Mouse (Mus musculus): ENCODE results near the gene Tlr8.
A peak's percentile ranks its signal among the peaks of the same experiment; 100 is the strongest.
"Not testable (repeated sequence)": the region's sequence is repeated elsewhere in the genome, so short reads cannot be mapped to it uniquely, and the experiment has no call there.

Gene Tlr8

DNA sequence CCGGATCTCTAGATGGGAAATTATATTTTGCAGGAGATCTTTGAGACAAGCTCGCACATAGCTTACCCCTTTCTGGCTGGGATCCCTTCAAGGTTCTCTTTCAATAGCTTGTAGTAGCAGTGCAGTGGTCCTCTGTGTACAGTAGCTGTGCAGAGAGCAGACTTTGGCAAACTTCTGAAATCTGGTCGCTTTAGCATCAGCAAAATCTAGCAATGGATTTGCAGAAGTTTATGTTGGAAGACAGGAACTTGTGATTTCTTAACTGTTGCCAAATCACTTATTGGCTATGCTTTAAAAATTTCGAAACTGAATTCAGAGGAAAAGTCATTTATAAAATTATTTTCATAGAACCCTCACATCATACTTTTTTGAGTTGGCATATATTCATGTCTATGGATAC is at the start of gene Tlr8:
TSS of gene Tlr8 (minus strand) at position 244 of the 400 bp plus-strand sequence.
- DNase-seq, result no peak

DNA sequence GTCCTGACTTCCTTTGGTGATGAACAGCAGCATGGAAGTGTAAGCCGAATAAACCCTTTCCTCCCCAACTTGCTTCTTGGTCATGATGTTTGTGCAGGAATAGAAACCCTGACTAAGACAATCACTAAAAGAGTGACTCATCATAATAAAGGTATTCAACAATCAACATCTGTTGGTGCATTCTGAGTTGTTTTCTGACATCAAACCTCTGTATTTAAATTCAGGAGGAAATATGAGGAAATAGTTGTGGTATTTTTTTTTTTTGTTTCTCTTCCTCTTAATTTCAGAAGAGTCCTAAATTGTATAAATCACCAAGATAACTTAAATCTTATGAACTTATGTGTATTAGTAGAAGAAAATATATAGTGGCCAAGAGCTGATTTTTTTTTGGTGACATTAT is 37.9 kb upstream of the Tlr8 start:
- not testable (repeated sequence) for DNase-seq

DNA sequence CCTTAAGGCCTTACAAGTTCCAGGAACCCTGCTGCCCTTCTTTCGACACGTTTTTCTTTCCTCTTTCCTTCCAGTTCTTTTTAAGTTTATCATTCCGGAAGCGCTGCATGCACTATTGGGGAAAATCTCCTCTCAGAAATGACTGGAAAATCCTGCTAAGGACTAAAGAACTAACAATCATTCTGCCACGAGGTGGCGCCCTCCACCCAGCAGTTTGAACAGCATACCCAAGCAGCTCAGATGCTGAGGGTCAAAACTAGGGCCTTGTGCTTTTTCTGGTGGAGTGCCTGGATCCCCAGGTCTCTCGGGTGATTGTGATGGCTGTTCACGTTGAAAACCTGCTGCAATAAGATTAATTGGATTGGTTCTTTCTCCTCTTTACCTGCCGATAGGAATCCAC is 12.8 kb upstream of the Tlr8 start:
- peak; percentile 72 for DNase-seq

DNA sequence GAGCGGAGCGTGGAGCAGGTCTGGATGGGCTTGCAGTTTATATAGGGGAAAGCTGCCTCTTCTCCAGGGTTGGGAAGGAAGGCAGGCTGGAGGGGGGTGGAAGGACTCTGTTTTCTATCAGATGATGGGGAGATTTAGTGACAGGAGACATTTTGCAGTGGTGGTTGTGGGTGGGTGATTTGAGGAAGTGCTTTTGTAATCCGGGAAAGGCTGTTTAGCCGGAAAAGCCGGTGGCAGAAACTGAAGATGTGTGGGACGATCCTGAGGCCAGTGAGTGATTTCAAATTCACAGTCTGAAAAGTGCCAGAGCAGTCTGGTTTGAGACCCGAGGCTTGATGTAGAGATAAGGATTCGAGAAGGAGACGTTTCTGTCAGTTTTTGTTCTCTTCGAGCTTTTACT is 12.4 kb upstream of the Tlr8 start:
- no peak for DNase-seq

DNA sequence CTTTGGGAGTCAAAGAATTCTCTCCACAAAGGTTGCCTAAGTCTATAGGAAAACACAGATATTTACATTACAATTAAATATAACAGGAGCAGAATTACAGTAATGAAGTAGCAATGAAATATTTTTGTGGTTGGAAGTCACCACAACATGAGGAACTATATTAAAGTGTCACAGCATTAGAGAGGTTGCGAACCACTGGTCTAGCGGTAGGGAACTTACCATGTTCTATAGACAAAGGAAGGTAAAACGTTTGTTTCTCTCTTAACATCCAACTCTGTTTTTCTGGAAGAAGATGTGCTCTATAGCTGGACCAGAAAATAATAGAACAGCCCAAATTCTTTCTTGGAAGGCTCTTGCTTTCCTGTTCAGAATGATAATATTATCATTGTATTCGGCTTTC is 599 bp downstream of the Tlr8 start:
- no peak for DNase-seq

DNA sequence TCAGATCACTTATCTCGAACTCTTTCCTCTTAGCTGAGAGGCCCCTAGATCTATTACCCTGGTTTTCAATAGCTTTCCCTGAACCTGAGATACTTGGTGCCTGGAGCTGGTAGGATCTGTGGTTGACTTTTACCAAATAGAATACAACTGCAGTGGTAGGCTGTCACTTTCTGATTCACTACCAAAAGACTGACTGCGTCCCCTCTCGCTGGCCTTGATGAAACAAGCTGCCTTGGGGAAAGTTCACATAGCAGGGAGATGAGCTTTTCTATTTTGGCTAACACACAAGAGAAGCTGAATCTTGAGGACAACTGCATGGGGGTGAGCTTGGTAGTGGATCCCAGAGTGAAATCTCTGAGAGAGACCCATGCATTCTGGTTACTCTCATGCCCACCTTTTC is 22.4 kb downstream of the Tlr8 start:
- DNase-seq, result no peak

DNA sequence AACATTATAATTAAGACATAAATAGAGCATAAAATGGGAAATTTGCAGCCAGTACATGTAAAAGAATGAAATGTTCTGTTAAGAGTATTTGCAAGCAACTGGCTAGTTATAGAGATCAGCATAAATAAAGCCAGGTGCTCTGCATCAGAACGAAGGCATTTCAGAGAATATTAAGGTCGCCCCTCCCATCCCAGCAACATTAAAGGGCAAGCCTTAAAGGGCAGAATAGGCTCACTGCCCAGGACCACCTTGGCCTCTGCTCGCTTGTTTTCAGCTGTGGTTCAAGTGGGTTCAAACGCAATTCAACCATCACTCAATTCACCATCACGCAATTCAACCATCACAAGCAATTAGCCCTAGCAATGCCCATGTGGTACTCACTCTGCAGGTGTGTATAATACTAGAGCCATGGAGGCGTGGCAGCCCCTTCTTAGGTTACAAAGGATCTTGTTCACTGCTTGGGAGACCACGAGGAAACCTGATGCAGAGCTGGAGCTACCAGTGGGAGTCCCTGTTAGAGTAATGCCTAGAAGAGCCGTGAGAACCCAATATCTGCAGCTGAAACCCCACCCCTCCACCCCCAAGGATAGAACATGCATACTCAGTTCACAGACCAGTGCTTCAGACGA is 24.7 kb downstream of the Tlr8 start:
- DNase-seq, result no peak

DNA sequence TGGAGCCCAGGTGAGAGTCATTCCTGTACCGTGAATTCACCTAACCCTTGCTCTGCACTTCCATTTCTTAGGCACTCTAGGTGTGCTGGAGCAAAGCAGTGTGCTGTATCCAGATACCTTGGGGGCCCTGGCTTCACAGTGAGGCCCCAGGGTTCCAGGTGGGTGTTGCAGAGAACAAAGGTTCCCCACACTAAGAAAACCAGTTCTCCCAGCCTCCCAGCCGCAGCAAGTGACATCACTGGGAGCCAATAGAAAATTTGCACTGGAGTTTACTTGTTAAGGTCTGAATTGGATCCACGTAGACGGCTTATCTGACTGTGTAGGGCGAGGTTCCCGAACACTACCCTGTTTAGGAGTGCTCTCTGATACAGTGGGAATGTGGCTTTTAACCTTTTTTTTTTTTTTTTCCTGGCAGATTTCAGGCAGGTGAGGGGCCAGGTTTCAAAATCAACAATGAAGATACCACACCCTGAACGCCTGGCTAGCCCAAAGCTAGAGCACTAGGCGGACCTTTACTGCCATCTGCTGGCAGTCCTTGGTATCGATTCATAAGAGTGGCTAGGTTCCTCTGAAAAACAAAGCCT is 30.9 kb downstream of the Tlr8 start:
- peak; percentile 74 for DNase-seq

DNA sequence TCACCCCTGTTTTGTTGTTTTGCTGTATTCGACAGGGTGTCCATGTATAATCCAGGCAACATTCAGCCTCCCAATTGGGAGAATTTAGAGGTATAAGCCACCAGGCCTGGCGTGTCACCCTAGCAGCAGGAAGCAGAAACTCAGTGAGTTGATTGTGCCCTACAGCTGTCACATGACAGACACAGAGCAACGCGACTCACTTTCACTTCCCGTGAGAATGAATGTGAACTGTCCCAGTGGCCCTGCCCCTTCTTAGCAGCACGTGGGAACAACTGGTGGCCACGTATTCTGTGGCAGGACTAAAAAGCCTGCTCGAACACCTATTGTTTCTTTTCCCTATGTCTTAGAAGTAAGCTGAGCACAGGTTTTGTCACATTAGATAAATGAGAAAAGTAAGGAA is 33.0 kb downstream of the Tlr8 start:
- no peak for DNase-seq

DNA sequence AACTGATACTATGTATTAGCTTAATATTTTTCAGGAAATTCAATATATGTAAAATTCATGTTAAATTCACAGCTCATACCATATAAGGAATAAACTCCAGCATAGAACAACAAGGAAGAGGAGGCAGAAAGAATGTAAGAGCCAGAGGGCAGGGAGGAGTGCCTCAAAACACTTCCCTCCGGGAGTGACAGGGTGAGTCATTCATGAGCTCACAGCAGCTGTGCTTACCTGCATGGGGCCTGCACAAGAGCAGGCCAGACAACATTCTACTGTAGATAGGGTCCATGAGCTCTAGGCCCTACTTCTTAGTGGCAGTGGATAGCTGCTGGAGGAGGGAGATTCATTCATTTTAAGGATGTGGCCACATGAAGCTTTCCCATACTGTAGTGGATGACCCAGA is 34.3 kb downstream of the Tlr8 start:
- no peak for DNase-seq

DNA sequence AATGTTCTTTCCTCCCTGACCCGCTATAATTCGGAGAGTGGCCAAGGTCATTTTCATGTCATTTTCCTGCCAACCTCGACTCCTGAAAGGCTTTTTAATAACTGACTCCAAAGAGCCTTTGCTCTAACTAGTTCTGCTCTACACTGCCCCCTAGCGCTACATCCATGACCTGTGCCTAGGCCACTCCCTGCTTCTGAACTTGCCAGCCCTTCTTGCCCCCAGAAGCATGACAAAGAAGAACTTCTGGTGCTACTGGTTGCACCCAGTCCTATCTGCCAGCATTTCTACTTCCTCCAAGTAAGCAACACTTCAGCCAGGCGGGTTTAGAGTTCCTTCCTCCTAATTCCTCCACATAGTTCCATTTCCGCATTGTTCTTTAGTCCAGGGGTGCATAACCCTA is 34.9 kb downstream of the Tlr8 start:
- DNase-seq, result peak; percentile 55

DNA sequence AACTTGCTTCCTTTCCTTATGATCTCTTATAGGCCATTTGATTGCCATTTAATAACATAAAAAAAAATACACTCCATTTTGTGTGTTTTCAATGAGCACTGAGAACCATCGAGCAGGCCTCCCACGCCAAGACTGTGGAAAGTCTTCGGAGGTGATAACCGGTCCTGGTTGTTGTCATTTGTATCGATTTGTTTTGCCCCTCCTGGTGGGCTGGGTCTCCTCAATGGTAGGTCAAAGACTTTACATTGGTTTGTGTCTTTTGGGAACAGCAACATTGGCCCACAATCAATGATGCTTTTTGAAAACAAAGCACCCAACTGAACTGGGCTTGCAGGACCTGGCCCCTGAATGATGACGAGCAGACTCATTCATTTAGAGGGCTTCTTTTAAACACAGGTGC is 36.4 kb downstream of the Tlr8 start:
- DNase-seq, result no peak

DNA sequence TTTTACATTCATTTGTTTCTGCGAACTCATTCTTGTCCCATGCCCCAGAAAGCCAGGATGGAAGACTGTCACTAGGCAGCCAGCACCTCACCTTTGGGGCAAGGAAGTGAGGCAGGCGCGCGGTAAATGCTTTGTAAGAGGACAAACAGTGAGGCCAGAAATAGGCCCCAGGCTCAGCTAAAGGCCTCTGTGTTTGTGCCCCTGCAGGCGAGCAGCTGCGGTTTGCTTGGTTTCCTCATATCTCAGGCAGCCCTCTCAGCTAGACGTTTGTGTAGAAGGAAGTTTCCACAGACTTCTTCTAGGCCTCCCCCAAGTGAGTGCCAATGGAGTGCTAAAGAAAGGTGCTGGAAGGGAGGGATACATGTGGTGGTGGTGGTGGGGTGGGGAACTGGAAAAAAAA is 37.0 kb downstream of the Tlr8 start:
- no peak for DNase-seq

DNA sequence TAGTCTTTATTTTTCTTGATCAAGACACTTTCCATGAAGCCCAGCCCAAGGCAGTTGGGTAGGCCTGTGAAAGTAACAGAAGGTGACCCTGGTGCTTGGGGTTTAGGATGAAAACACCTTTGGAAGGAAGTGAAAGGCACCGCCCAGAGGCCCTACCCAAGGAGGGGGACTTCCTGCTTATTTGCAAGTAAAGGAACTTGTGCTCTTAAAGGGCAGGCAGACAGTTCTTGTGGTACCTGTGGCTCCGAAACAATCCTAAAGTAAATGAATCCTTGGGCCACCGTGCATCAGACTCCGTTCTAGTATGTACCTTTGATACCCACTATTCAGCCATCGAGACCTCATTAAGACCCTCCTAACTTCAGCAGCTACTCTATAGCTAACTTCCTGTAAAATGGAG is 37.6 kb downstream of the Tlr8 start:
- DNase-seq, result no peak

DNA sequence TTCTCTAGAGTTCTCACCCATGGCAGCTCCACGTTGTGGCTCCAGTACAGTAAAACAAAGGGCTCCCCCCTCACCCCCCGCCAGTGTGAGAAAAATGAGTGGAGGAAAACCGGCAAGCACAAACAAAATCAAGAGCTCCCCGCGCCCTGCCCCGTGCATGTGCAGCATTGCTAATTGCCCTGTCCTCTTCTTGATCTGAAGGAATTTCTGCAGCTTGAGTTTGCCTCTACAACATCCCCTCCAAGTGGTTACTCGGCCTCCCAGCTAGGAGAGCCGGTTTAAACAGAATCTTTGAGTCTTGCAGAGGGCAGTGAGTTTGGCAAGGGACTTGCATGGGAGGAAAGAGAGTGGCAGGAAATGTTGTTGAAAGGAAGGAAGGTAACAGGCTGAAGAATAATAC is 51.4 kb downstream of the Tlr8 start:
- peak; percentile 29 for DNase-seq

DNA sequence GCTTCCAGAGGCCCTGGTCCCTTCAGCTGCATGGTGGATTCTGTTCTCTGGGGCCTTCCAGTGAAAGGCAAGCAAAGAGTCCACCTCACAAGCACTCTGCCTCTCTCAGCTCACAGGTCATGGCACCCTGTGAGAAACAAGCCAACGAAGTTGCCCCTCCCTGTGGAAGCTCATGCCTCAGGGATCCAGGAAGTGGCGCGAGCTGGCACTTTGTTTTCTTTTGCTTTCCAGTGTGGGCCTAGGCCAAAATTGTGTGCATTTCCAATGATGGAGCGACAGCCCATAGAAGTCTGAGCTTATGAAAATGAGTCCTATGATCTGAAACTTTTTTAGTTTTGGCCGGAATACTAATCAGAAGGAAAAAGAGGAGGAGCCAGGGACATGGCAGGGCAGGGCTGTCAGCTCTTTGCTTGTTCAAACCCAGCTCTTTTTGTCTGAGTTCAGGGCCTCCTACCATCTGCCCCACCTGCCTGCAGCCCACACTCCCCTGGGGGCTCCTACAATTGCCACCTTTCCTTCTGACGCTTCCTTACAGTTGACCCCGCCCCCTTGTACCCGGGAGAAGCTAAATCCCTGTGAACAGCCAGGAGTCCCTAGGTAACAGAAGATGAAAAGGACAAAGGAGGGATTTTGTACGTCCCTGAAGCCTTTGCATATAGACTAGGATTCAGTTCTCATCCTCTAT is 52.1 kb downstream of the Tlr8 start:
- no peak for DNase-seq

DNA sequence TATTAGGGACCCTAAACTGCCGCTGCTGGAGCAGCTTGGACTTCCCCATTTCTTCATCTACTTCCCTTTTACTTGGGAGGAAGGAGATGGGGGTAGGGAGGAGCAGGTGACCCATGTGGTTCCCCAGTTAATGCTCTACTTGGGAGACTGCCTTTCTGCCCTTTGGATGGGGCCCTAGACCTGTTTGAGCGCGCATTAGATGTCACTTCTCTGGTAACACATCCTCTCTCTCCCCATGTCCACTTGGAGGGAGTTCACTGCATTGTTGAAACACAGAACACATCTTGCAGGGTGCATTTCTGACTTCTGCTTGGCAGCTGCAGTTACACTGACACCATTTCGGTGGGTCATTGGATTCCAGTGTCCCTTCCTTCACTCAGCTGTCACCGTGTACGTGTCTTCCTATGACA is 53.8 kb downstream of the Tlr8 start:
- DNase-seq, result peak; percentile 27

DNA sequence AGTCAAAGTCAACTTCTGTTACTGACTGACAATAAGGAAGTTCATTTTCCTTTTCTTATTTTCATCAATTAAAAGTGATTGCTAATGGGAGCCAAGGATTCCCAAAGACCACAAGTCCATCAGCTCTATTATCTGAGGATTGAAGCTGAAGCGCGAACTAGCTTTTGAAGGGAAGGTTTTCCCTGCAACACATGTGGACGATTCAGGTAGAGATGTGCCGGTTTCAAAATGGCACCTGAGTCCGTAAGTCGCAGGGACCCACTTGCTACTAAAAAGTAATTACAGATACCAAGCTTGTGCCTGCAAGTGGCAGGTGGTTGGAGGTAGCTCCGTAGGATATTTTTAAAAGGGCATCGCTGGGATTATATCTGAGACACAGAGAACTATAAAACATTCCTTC is 54.3 kb downstream of the Tlr8 start:
- no peak for DNase-seq

DNA sequence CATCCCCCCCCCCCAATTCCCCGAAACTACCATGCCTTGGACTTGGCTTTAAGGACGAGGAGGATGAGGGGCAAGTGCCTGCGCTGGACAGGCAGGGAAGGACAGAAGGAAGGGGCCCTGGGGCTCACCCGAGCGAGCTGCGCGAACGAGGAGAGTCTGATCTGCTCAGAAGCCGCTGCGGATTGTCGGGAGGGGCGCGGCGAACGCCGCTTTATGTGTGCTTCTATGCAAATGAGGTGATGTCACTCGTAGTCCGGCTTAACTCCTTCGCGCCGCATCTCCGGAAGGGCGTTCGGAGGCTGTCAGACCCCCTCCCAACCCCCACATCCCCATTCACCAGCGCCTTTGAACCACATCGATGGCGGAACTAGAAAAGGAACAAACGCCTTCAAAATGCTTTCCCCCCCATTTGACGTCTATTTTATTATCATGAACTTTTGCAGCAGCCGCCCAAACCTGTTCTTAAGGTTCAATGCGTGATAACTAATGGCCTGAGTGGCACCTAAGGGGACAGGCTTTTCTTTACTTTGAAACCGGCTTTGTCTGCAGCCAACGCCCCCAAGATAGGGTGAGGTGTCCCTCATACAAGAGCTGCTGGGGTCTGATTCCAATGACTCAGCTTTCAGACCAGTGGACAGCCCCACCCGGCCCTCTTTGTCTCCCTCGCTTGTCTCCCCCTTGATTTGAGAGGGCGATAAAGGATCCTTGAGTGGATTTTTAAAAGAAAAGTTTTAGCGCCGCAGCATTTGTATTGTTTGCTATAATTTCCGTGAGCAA is 55.0 kb downstream of the Tlr8 start, which contains the start of gene Tmsb4x:
TSS of gene Tmsb4x (minus strand) at position 338 of the 777 bp plus-strand sequence.
- DNase-seq, result peak; percentile 75

DNA sequence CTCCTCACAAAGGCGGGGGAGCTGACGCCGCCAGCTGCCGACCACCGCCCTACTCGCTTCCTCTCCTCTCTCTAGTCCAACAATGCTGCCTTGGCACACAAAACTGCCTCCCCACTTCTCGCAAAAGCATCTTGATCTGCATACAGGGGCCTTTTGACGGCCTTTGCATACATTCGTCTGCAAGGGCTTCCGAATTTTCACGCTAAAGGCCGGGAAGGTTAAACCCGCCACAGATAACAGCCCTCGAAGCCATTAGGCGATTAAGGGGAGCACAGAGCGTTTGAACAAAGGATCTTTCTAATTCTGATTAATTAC is 55.7 kb downstream of the Tlr8 start:
- no peak for DNase-seq

DNA sequence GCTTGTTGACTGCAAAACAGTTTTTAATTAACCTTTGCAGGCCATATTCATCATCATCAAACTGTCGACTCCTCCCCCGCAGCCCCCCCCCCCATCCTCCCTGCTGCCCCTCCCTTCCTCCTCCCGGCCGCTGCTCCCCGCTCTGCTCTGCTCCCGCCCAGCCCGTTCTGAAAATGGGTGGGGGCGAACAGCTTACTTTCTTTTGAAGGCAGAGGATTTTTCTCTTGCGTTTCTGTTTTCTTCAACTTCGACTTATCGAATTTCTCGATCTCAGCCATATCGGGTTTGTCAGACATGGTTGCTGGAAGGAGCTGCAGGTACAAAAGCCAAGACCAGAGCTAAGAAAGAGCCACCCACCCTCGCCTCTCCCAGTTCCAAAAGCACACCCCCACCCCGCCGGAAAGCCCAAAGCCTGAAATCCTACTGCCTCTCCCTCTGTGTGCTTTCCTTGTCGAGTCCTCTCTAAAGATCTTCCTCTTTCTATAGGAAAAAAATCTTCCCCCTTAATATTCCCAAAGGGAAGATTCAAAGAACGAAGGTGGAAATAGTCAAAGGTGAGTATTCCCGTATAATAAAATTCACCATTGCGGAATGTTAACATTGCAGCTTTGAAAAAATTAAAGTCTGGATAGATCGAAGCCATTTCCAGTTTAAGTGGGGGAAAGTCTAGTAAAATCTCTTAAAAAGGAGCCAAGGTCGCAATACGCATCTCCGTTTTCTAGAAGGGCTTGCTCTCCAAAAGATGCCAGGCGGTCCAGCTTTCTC is 56.2 kb downstream of the Tlr8 start:
- DNase-seq, result no peak

DNA sequence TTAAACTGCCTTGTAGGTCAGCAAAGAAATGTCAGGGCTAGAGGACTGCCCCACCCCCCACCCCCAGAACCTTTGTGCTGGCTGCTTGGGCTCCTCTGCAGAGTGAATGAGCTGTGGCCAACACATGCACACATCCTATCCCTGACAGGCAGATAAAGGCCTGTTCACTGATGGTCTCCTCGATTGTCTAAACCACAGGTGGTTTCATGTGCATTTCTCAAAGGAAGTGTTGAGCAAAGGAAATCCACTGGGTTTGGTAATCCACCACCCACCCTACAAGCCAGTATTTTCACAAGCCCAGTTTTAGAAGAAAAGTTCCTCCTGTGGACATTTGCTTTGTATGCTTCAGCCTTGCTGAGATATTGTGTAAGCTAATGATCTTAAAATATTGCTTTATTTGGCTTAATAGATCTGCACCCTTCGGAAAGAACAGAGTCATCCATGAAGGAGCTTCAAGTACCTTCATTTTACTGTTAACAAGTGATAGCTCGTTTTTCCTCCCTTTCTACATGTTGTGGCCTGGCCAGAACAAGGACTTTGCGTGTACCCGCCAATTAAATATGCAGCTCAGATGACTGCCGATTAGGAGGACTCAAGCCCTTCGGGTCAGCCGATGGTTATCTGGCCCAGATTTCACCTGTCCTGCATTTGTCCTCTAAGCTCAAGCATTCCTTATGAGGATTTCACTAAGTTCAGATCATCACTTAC is 58.2 kb downstream of the Tlr8 start:
- DNase-seq, result no peak

DNA sequence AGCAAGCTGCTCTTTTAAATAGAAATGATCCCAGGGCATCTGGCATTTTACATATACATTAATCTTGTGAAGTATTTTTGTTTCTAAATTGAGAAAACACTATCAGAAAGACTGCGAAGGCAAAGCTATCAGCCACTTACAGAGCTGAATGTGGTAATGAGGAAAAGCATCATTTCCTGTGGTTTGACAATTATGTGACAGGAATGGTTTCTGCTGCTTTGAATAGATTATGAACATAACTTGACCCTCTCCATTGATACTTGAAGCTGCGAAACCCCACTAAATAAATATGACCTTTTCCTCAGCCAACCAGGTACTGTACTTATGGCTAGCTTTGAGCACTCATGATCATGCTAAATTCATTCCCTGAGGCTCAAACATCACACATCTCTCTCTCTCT is 62.8 kb downstream of the Tlr8 start:
- no peak for DNase-seq
